Mouse (Mus musculus) adrenal gland, adult 8-10 months (tissue): Measurements from ENCODE around the gene Tgm5. TPM values are rescaled to one million over a fixed set of nuclear protein-coding genes. Genes with fewer than 3 reads are reported as not detected.
"Not testable (repeated sequence)": the region's sequence is repeated elsewhere in the genome, so short reads cannot be mapped to it uniquely, and the experiment has no call there.

ENCODE experiments used
- DNase-seq: peaks from one replicate; pipeline ENCODE4 v3.0.0; 2022
- total RNA-seq, 4 experiments: library from RNA; stranded (reverse); gene quantifications; 2 replicates each; pipeline ENCODE4 v1.2.4; 2022

Tgm5 gene
- total RNA-seq, result under 1 TPM in 2 of 4 experiments, not detected in 2; 0.12 TPM

- DNase-seq, result no peak
Measured at GRCm38 (mm10) chr2:121085480-121086185, at the start of gene Tgm5. Gene Tgm5 (minus strand): TSS chr2:121085841.

GRCm38 (mm10) chr2:121132822-121133221, 47.2 kb upstream of the Tgm5 start:
- no peak for DNase-seq

- DNase-seq, result peak; percentile 29
Measured at GRCm38 (mm10) chr2:121128865-121129620, 43.4 kb upstream of the Tgm5 start.

GRCm38 (mm10) chr2:121127536-121127935, 41.9 kb upstream of the Tgm5 start:
- no peak for DNase-seq

GRCm38 (mm10) chr2:121126302-121126701, 40.7 kb upstream of the Tgm5 start:
- DNase-seq, result not testable (repeated sequence)

- no peak for DNase-seq
Measured at GRCm38 (mm10) chr2:121119260-121119659, 33.6 kb upstream of the Tgm5 start.

- DNase-seq, result no peak
Measured at GRCm38 (mm10) chr2:121115418-121115817, 29.8 kb upstream of the Tgm5 start.

- no peak for DNase-seq
Measured at GRCm38 (mm10) chr2:121109695-121110094, 24.1 kb upstream of the Tgm5 start, which contains the start of gene Tgm7. Gene Tgm7 (minus strand): TSS chr2:121109795.

GRCm38 (mm10) chr2:121105940-121106339, 20.3 kb upstream of the Tgm5 start:
- DNase-seq, result no peak

GRCm38 (mm10) chr2:121102051-121102450, 16.4 kb upstream of the Tgm5 start:
- DNase-seq, result peak; percentile 35

- no peak for DNase-seq
Measured at GRCm38 (mm10) chr2:121089751-121090150, 4.1 kb upstream of the Tgm5 start.

GRCm38 (mm10) chr2:121088507-121088906, 2.9 kb upstream of the Tgm5 start:
- no peak for DNase-seq

GRCm38 (mm10) chr2:121082626-121083025, 3.0 kb downstream of the Tgm5 start:
- no peak for DNase-seq

GRCm38 (mm10) chr2:121074747-121075146, 10.9 kb downstream of the Tgm5 start:
- no peak for DNase-seq

- DNase-seq, result no peak
Measured at GRCm38 (mm10) chr2:121071871-121072270, 13.8 kb downstream of the Tgm5 start.

GRCm38 (mm10) chr2:121069506-121069905, 16.1 kb downstream of the Tgm5 start:
- no peak for DNase-seq

- no peak for DNase-seq
Measured at GRCm38 (mm10) chr2:121067116-121067515, 18.5 kb downstream of the Tgm5 start.

GRCm38 (mm10) chr2:121061315-121061714, 24.3 kb downstream of the Tgm5 start:
- DNase-seq, result no peak

- no peak for DNase-seq
Measured at GRCm38 (mm10) chr2:121057997-121058396, 27.6 kb downstream of the Tgm5 start.

GRCm38 (mm10) chr2:121055915-121056314, 29.7 kb downstream of the Tgm5 start:
- no peak for DNase-seq

GRCm38 (mm10) chr2:121054060-121054459, 31.6 kb downstream of the Tgm5 start:
- DNase-seq, result no peak

GRCm38 (mm10) chr2:121052176-121052575, 33.5 kb downstream of the Tgm5 start:
- no peak for DNase-seq

- DNase-seq, result no peak
Measured at GRCm38 (mm10) chr2:121045653-121046052, 40.0 kb downstream of the Tgm5 start.

GRCm38 (mm10) chr2:121041098-121041497, 44.5 kb downstream of the Tgm5 start:
- DNase-seq, result peak; percentile 5
